7 mouse cellular contexts compared by ENCODE assay signal in the genomic region with DNA sequence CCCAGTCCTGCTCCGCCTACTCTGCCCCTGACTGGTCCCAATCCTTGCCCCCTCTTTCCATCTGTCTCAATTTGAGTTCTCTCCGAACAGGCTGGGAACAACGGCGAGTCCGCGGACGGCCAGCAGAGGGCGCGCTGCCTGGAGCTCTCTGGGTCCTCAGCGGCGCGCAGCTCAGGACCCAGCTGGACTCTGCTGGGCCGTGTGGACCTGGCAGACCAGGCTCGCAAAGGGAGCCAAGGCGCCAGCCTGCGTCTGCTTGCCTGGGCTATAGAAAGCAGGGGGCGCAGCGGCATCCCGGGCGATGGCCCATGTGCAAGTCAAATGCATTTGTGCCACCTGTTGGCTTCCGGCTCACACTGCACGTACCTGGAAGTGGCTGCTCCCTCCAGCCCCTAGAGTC.
DNase-seq lines count a peak whose midpoint lies in the region; ATAC-seq and TF ChIP-seq lines count a peak whose summit lies in the region.

No protein-coding gene starts in this region.

- peak overlapping the region; percentile 67 for H3K4me2 ChIP-seq in intestine, postnatal 0 days (replicated peaks; ENCODE audit: low read depth)

- intact Hi-C loops in left cerebral cortex, postnatal 36 days (cut with DNase I): loop anchor here (10.0 kb wide), 1 partner anchor 145 kb away; no protein-coding TSS in a partner anchor

- no peaks in the 10 kb centered on the region for H3K36me3 ChIP-seq in embryonic facial prominence, embryonic 10.5 days (replicated peaks)
- no peaks in the 10 kb centered on the region for H3K36me3 ChIP-seq in intestine, postnatal 0 days (ENCODE audit: control insufficient read depth, insufficient read depth)
- H3K36me3 ChIP-seq in midbrain, embryonic 10.5 days: no peaks in the 10 kb centered on the region
- no peaks in the 10 kb centered on the region for H3K36me3 ChIP-seq in spleen, adult 2 months (ENCODE audit: control insufficient read depth, insufficient read depth, low read length)

- H3K4me3 ChIP-seq in embryonic facial prominence, embryonic 10.5 days: peak overlapping the region; percentile 50
- H3K4me3 ChIP-seq in intestine, postnatal 0 days (ENCODE audit: low read depth, low read length): peak overlapping the region; percentile 26
- H3K4me3 ChIP-seq in midbrain, embryonic 10.5 days: peak overlapping the region; percentile 47
- H3K4me3 ChIP-seq in spleen, adult 2 months (ENCODE audit: extremely low read depth, insufficient read depth, insufficient read length): no peak overlapping the region

- H3K9ac ChIP-seq in intestine, postnatal 0 days (ENCODE audit: low read depth, low read length): no peak overlapping the region

- H3K27ac ChIP-seq in embryonic facial prominence, embryonic 10.5 days (replicated peaks): peak overlapping the region; percentile 67; the same call in 1 of the 2 replicates
- H3K27ac ChIP-seq in intestine, postnatal 0 days (ENCODE audit: low read depth, low read length): no peak overlapping the region
- peak overlapping the region; percentile 78 for H3K27ac ChIP-seq in midbrain, embryonic 10.5 days (replicated peaks)
- no peak overlapping the region for H3K27ac ChIP-seq in spleen, adult 2 months (ENCODE audit: insufficient read depth, low read length)

- DNase-seq in adrenal gland, postnatal 14 days: peak; percentile 87
- peak; percentile 93 for DNase-seq in embryonic facial prominence, embryonic 10.5 days (ENCODE audit: low spot score)
- peak; percentile 70 to 71 for DNase-seq in left cerebral cortex, postnatal 36 days (ENCODE audit: low spot score in 2 of 2)
- peak; percentile 93 for DNase-seq in midbrain, embryonic 10.5 days (ENCODE audit: low spot score)
- DNase-seq in spleen, adult 2 months (ENCODE audit: low read depth in 1 of 2, low spot score in 2 of 2): peak in 1 of 2 experiments; percentile 12

- H3K27me3 ChIP-seq in embryonic facial prominence, embryonic 10.5 days (replicated peaks; ENCODE audit: low read depth, poor library complexity, severe bottlenecking): peaks cover 31% of the 10 kb centered on the region
- no peaks in the 10 kb centered on the region for H3K27me3 ChIP-seq in intestine, postnatal 0 days (replicated peaks; ENCODE audit: control insufficient read depth, insufficient read depth, low read length)
- peaks cover 48% of the 10 kb centered on the region for H3K27me3 ChIP-seq in midbrain, embryonic 10.5 days (ENCODE audit: low read depth, poor library complexity, severe bottlenecking)
- no peaks in the 10 kb centered on the region for H3K27me3 ChIP-seq in spleen, adult 2 months (ENCODE audit: control insufficient read depth, insufficient read depth, low read length)

- TF ChIP-seq CTCF in intestine, postnatal 0 days (IDR thresholded peaks at IDR 0.05; ENCODE audit: low read depth): peak; percentile 98
- peak; percentile 63; the same call in 1 of the 2 replicates for TF ChIP-seq CTCF in spleen, adult 2 months (IDR thresholded peaks at IDR 0.05; ENCODE audit: extremely low read depth, insufficient read depth, insufficient read length, insufficient replicate concordance)

- WGBS in embryonic facial prominence, embryonic 10.5 days: 1% methylated on average over 22 of the region's 22 CpGs
- under 1% methylated on average over 22 of the region's 22 CpGs for WGBS in intestine, postnatal 0 days
- under 1% methylated on average over 22 of the region's 22 CpGs for WGBS in midbrain, embryonic 10.5 days
- 4% methylated on average over 22 of the region's 22 CpGs for WGBS in spleen, adult 2 months

- no peaks in the 10 kb centered on the region for H3K9me3 ChIP-seq in embryonic facial prominence, embryonic 10.5 days
- no peaks in the 10 kb centered on the region for H3K9me3 ChIP-seq in intestine, postnatal 0 days (ENCODE audit: control insufficient read depth)
- H3K9me3 ChIP-seq in midbrain, embryonic 10.5 days (replicated peaks): no peaks in the 10 kb centered on the region

- H3K4me1 ChIP-seq in embryonic facial prominence, embryonic 10.5 days: peaks cover 14% of the 10 kb centered on the region
- no peaks in the 10 kb centered on the region for H3K4me1 ChIP-seq in intestine, postnatal 0 days (replicated peaks; ENCODE audit: control insufficient read depth, insufficient read depth, low read length)
- peaks cover 16% of the 10 kb centered on the region for H3K4me1 ChIP-seq in midbrain, embryonic 10.5 days
- H3K4me1 ChIP-seq in spleen, adult 2 months (ENCODE audit: control insufficient read depth, insufficient read depth, insufficient read length): no peaks in the 10 kb centered on the region

- peak; percentile 90 for ATAC-seq in granulocyte monocyte progenitor cell, adult 5-6 weeks (replicated peaks; ENCODE audit: poor library complexity, severe bottlenecking)
- ATAC-seq in intestine, postnatal 0 days: peak; percentile 92

- no peak for TF ChIP-seq POLR2A in spleen, adult 2 months (IDR thresholded peaks at IDR 0.05; ENCODE audit: low read depth, low read length)

Comparison
In these comparisons a context has a peak if more than half of its experiments do, and no peak if none do; other contexts are left out.
1. H3K27ac ChIP-seq: peak in embryonic facial prominence, embryonic 10.5 days (single experiment) and midbrain, embryonic 10.5 days (single experiment); none in intestine, postnatal 0 days (single experiment) and spleen, adult 2 months (single experiment).